Comparison of ENCODE assay signal across 25 mouse cellular contexts in genomic region chrX:159541936-159542335, GRCm38 (mm10). TPM values are rescaled to one million over a fixed set of nuclear protein-coding genes. Genes with fewer than 3 reads are reported as not detected.
DNase-seq lines count a peak whose midpoint lies in the region; ATAC-seq lines count a peak whose summit lies in the region.
"Had no signal": no experiment of that assay in that cellular context is flagged by ENCODE, and none has a peak within 500 bp of the region (broad histone marks: within the 10 kb centered on the region; RNA-seq: fewer than 3 reads in every experiment).

No protein-coding gene starts in this region.

- H3K4me3 ChIP-seq in erythroblast, embryonic 14.5 days (replicated peaks) = peak overlapping the region; percentile 14
- H3K4me3 ChIP-seq: embryonic facial prominence, embryonic 12.5 days; embryonic facial prominence, embryonic 15.5 days; forebrain, embryonic 10.5 days; forebrain, embryonic 13.5 days; gastrocnemius, adult 2 months; hindbrain, embryonic 12.5 days; hindbrain, embryonic 15.5 days had no signal

- peaks cover 3% of the 10 kb centered on the region; the same call in 1 of the 2 replicates for H3K9me3 ChIP-seq in erythroblast, embryonic 14.5 days (ENCODE audit: control insufficient read depth, low read length)
- H3K9me3 ChIP-seq: embryonic facial prominence, embryonic 12.5 days; embryonic facial prominence, embryonic 15.5 days; forebrain, embryonic 10.5 days; forebrain, embryonic 13.5 days; G1E; hindbrain, embryonic 12.5 days; hindbrain, embryonic 15.5 days had no signal

- DNase-seq in ES-CJ7 (ENCODE audit: low read depth, low spot score) (peak; percentile 45), ZHBTc4 (ENCODE audit: low read depth, low spot score) (peak; percentile 74)
- DNase-seq in urinary bladder, postnatal 14 days (ENCODE audit: low spot score) = no peak
- DNase-seq in c-Kit-positive CD71-positive TER-119-positive erythroid progenitor cells, embryonic 14.5 days (ENCODE audit: low spot score) = no peak
- DNase-seq: adrenal gland, adult 8-10 months; adrenal gland, postnatal 25 days; cerebellum, adult 18-20 months; cerebellum, adult 9-10 months; cerebellum, postnatal 14 days; gastrocnemius, adult 2 months; gastrocnemius, postnatal 14 days; heart, adult 11 months had no signal

- H3K36me3 ChIP-seq in erythroblast, embryonic 14.5 days (ENCODE audit: control insufficient read depth) = peaks cover 17% of the 10 kb centered on the region
- H3K36me3 ChIP-seq: embryonic facial prominence, embryonic 12.5 days; embryonic facial prominence, embryonic 15.5 days; hindbrain, embryonic 12.5 days; hindbrain, embryonic 15.5 days had no signal

- H3K4me1 ChIP-seq in erythroblast, embryonic 14.5 days (ENCODE audit: control insufficient read depth) = peaks cover 8% of the 10 kb centered on the region
- H3K4me1 ChIP-seq: embryonic facial prominence, embryonic 12.5 days; embryonic facial prominence, embryonic 15.5 days; forebrain, embryonic 10.5 days; forebrain, embryonic 13.5 days; hindbrain, embryonic 12.5 days; hindbrain, embryonic 15.5 days had no signal

- ATAC-seq in erythroblast, adult 5-6 weeks (replicated peaks; ENCODE audit: low FRiP score, poor library complexity, severe bottlenecking) = no peak
- ATAC-seq: activated CD4-positive, CD25-positive, alpha-beta regulatory T cell, adult 4 months; forebrain, embryonic 13.5 days; forebrain, embryonic 16.5 days; intestine, postnatal 0 days; Patski had no signal

- H3K27me3 ChIP-seq in erythroblast, embryonic 14.5 days (ENCODE audit: control insufficient read depth) = no peaks in the 10 kb centered on the region
- H3K27me3 ChIP-seq: forebrain, embryonic 13.5 days; hindbrain, embryonic 15.5 days; Patski had no signal

RNA-seq across cellular contexts. Expression of gene Bclaf3, which starts 15.4 kb away (rescaled TPM):
- polyA plus RNA-seq in erythroblast, embryonic 14.5 days (2012) = 0.11 and 0.13 TPM in 2 replicates
- total RNA-seq in erythroblast, adult 5-6 weeks (2015; ENCODE audit: low replicate concordance) = 9.6 and 12.5 TPM in 2 replicates
- total RNA-seq in erythroblast, adult 5-6 weeks (2017; ENCODE audit: low replicate concordance) = 8.8 and 25.6 TPM in 2 replicates

Comparison
In these comparisons a context has a peak if more than half of its experiments do, and no peak if none do; other contexts are left out.
1. DNase-seq: peak in ES-CJ7 (single experiment) and ZHBTc4 (single experiment); none in urinary bladder, postnatal 14 days (single experiment) and c-Kit-positive CD71-positive TER-119-positive erythroid progenitor cells, embryonic 14.5 days (single experiment).